Comparison of ENCODE assay signal across 14 mouse cellular contexts in genomic region chr6:30635361-30635862, GRCm38 (mm10). TPM values are rescaled to one million over a fixed set of nuclear protein-coding genes. Genes with fewer than 3 reads are reported as not detected.
DNase-seq lines count a peak whose midpoint lies in the region; ATAC-seq and TF ChIP-seq lines count a peak whose summit lies in the region.
"Had no signal": no experiment of that assay in that cellular context is flagged by ENCODE, and none has a peak within 500 bp of the region (broad histone marks: within the 10 kb centered on the region; RNA-seq: fewer than 3 reads in every experiment).

No protein-coding gene starts in this region.

- peaks cover 17% of the 10 kb centered on the region in 2 experiments for H3K4me1 ChIP-seq in heart, embryonic 14.5 days (ENCODE audit: control insufficient read depth in 2 of 2, insufficient read depth in 2 of 2, low read length in 2 of 2)
- peaks cover 4% of the 10 kb centered on the region for H3K4me1 ChIP-seq in lung, postnatal 0 days (ENCODE audit: insufficient read depth, low read depth, low read length)
- H3K4me1 ChIP-seq in embryonic facial prominence, embryonic 11.5 days (ENCODE audit: control insufficient read depth, insufficient read depth, low read length) = 0 out of 2 replicates have a peak, but pooled peaks cover 2% of the 10 kb centered on the region
- H3K4me1 ChIP-seq in liver, embryonic 16.5 days (ENCODE audit: control insufficient read depth, low read depth, low read length) = peaks cover 5% of the 10 kb centered on the region

- ATAC-seq in heart, embryonic 14.5 days (ENCODE audit: insufficient number of reproducible peaks, insufficient read depth, low FRiP score, low read depth) = no peak
- peak; percentile 13; the same call in 1 of the 2 replicates for ATAC-seq in lung, postnatal 0 days
- no peak for ATAC-seq in embryonic facial prominence, embryonic 11.5 days (replicated peaks; ENCODE audit: insufficient number of reproducible peaks, low FRiP score, low TSS enrichment, low read depth)
- peak; percentile 43; the same call in 1 of the 2 replicates for ATAC-seq in liver, embryonic 16.5 days (ENCODE audit: low read depth)
- ATAC-seq: forebrain, postnatal 0 days; midbrain, embryonic 15.5 days had no signal

- H3K4me3 ChIP-seq in heart, embryonic 14.5 days (ENCODE audit: control insufficient read depth in 1 of 2, insufficient read depth in 1 of 2, low read depth in 1 of 2, low read length in 2 of 2) = no peak overlapping the region
- H3K4me3 ChIP-seq in lung, postnatal 0 days (ENCODE audit: low read depth, low read length) = no peak overlapping the region
- no peak overlapping the region for H3K4me3 ChIP-seq in embryonic facial prominence, embryonic 11.5 days (ENCODE audit: low read depth, low read length)
- H3K4me3 ChIP-seq in liver, embryonic 16.5 days (ENCODE audit: low read depth, low read length) = no peak overlapping the region
- H3K4me3 ChIP-seq: midbrain, embryonic 15.5 days had no signal

- 33% methylated on average over 8 of the region's 8 CpGs for WGBS in heart, embryonic 14.5 days
- WGBS in lung, postnatal 0 days = 20% methylated on average over 8 of the region's 8 CpGs
- 22% methylated on average over 8 of the region's 8 CpGs for WGBS in embryonic facial prominence, embryonic 11.5 days
- 44% methylated on average over 8 of the region's 8 CpGs for WGBS in liver, embryonic 16.5 days (ENCODE audit: insufficient replicate concordance)

- H3K27me3 ChIP-seq in heart, embryonic 14.5 days (ENCODE audit: control insufficient read depth, insufficient read depth, low read length) = no peaks in the 10 kb centered on the region
- H3K27me3 ChIP-seq in lung, postnatal 0 days (replicated peaks; ENCODE audit: insufficient read depth, low read length) = no peaks in the 10 kb centered on the region
- H3K27me3 ChIP-seq in embryonic facial prominence, embryonic 11.5 days (ENCODE audit: control insufficient read depth, insufficient read depth, low read length) = no peaks in the 10 kb centered on the region
- no peaks in the 10 kb centered on the region for H3K27me3 ChIP-seq in liver, embryonic 16.5 days (ENCODE audit: control insufficient read depth, insufficient read depth, low read depth, low read length)
- H3K27me3 ChIP-seq: CH12.LX; midbrain, embryonic 15.5 days had no signal

- TF ChIP-seq CTCF in lung, postnatal 0 days (IDR thresholded peaks at IDR 0.05) = no peak

- H3K27ac ChIP-seq in heart, embryonic 14.5 days (replicated peaks in 1 of 2; ENCODE audit: control insufficient read depth in 1 of 2, insufficient read depth in 1 of 2, low read depth in 2 of 2, low read length in 2 of 2) = peak overlapping the region in 1 of 2 experiments; percentile 30; a peak in 3 of 4 replicates
- H3K27ac ChIP-seq in lung, postnatal 0 days (ENCODE audit: low read length) = peak overlapping the region; percentile 38; the same call in 1 of the 2 replicates
- H3K27ac ChIP-seq in embryonic facial prominence, embryonic 11.5 days (replicated peaks; ENCODE audit: low read depth, low read length) = peak overlapping the region; percentile 43; the same call in 1 of the 2 replicates
- no peak overlapping the region for H3K27ac ChIP-seq in liver, embryonic 16.5 days (ENCODE audit: low read length)
- H3K27ac ChIP-seq: midbrain, embryonic 15.5 days had no signal

- H3K4me2 ChIP-seq in heart, embryonic 14.5 days (ENCODE audit: low read length) = no peak overlapping the region
- H3K4me2 ChIP-seq in lung, postnatal 0 days (replicated peaks; ENCODE audit: low read depth, low read length) = no peak overlapping the region
- H3K4me2 ChIP-seq in embryonic facial prominence, embryonic 11.5 days (ENCODE audit: low read depth, low read length) = no peak overlapping the region
- no peak overlapping the region for H3K4me2 ChIP-seq in liver, embryonic 16.5 days (ENCODE audit: low read depth, low read length)
- H3K4me2 ChIP-seq: midbrain, embryonic 15.5 days had no signal

- no peak for DNase-seq in heart, adult 18-20 months
- no peak for DNase-seq in lung, postnatal 0 days (ENCODE audit: low spot score)
- DNase-seq in lung, postnatal 25 days (ENCODE audit: low spot score) = no peak
- no peak for DNase-seq in embryonic facial prominence, embryonic 11.5 days (ENCODE audit: low spot score)
- no peak for DNase-seq in spleen, adult 18-20 months
- DNase-seq in cerebellum, postnatal 25 days = no peak
- DNase-seq: cerebellum, adult 9-11 months; forebrain, postnatal 0 days had no signal

- H3K9me3 ChIP-seq in heart, embryonic 14.5 days (ENCODE audit: control insufficient read depth, low read length) = no peaks in the 10 kb centered on the region
- H3K9me3 ChIP-seq in lung, postnatal 0 days (ENCODE audit: low read length) = no peaks in the 10 kb centered on the region
- H3K9me3 ChIP-seq in embryonic facial prominence, embryonic 11.5 days (replicated peaks; ENCODE audit: control insufficient read depth, low read length) = no peaks in the 10 kb centered on the region
- H3K9me3 ChIP-seq in liver, embryonic 16.5 days (replicated peaks; ENCODE audit: control insufficient read depth, low read length) = no peaks in the 10 kb centered on the region
- H3K9me3 ChIP-seq: midbrain, embryonic 15.5 days had no signal

- H3K36me3 ChIP-seq in heart, embryonic 14.5 days (ENCODE audit: control insufficient read depth, insufficient read depth, low read length) = no peaks in the 10 kb centered on the region
- no peaks in the 10 kb centered on the region for H3K36me3 ChIP-seq in lung, postnatal 0 days (ENCODE audit: insufficient read depth, low read length)
- no peaks in the 10 kb centered on the region for H3K36me3 ChIP-seq in embryonic facial prominence, embryonic 11.5 days (replicated peaks; ENCODE audit: control insufficient read depth, insufficient read depth, low read depth, low read length)
- no peaks in the 10 kb centered on the region for H3K36me3 ChIP-seq in liver, embryonic 16.5 days (ENCODE audit: control insufficient read depth, insufficient read depth)
- H3K36me3 ChIP-seq: midbrain, embryonic 15.5 days had no signal

- no peak for TF ChIP-seq EP300 in lung, postnatal 0 days (IDR thresholded peaks at IDR 0.05)

- H3K9ac ChIP-seq in heart, embryonic 14.5 days (ENCODE audit: low read length) = 0 out of 2 replicates have a peak overlapping the region, but pooled peaks have one; percentile 27
- H3K9ac ChIP-seq in lung, postnatal 0 days (replicated peaks; ENCODE audit: low read depth) = no peak overlapping the region
- no peak overlapping the region for H3K9ac ChIP-seq in embryonic facial prominence, embryonic 11.5 days (replicated peaks; ENCODE audit: low read length)
- no peak overlapping the region for H3K9ac ChIP-seq in liver, embryonic 16.5 days (ENCODE audit: low read depth, low read length)
- H3K9ac ChIP-seq: forebrain, postnatal 0 days; midbrain, embryonic 15.5 days had no signal

RNA-seq across cellular contexts. Expression of gene Cpa1, which starts 3.6 kb away (rescaled TPM):
- 4.5 TPM in 2 replicates for polyA plus RNA-seq in heart, embryonic 14.5 days (2014; fragmentation: Nextera tagmentation; extraction: Ambion mirVana)
- total RNA-seq in heart, adult 18-20 months (2021) = not detected
- polyA plus RNA-seq in lung, postnatal 0 days (2015; fragmentation: Nextera tagmentation; extraction: Ambion mirVana) = 8.8 and 11.2 TPM in 2 replicates
- 0.17 and 0.21 TPM in 2 replicates for polyA plus RNA-seq in embryonic facial prominence, embryonic 11.5 days (2014; fragmentation: Nextera tagmentation; extraction: Ambion mirVana)
- polyA plus RNA-seq in liver, embryonic 16.5 days (2015; fragmentation: Nextera tagmentation; extraction: Ambion mirVana) = 2.1 and 10.4 TPM in 2 replicates
- total RNA-seq: CH12.LX; forebrain, postnatal 0 days; left cerebral cortex, postnatal 25 days had no signal

RNA-seq across cellular contexts. Expression of gene Cpa5, which starts 24.6 kb away (rescaled TPM):
- polyA plus RNA-seq in heart, embryonic 14.5 days (2014; fragmentation: Nextera tagmentation; extraction: Ambion mirVana) = 0.74 TPM in 2 replicates
- total RNA-seq in heart, adult 18-20 months (2021) = not detected
- polyA plus RNA-seq in lung, postnatal 0 days (2015; fragmentation: Nextera tagmentation; extraction: Ambion mirVana) = not detected in 2 replicates
- 0.22 and 0.27 TPM in 2 replicates for polyA plus RNA-seq in embryonic facial prominence, embryonic 11.5 days (2014; fragmentation: Nextera tagmentation; extraction: Ambion mirVana)
- polyA plus RNA-seq in liver, embryonic 16.5 days (2015; fragmentation: Nextera tagmentation; extraction: Ambion mirVana) = not detected in 2 replicates
- total RNA-seq: CH12.LX; forebrain, postnatal 0 days; left cerebral cortex, postnatal 25 days had no signal
- polyA plus RNA-seq: forebrain, postnatal 0 days; large intestine, adult 2 months; midbrain, embryonic 15.5 days had no signal

RNA-seq across cellular contexts. Expression of gene Cep41, which starts 58.1 kb away (rescaled TPM):
- 9.6 and 11.3 TPM in 2 replicates for polyA plus RNA-seq in heart, embryonic 14.5 days (2014; fragmentation: Nextera tagmentation; extraction: Ambion mirVana)
- 1 to 10 TPM; 1.3 to 1.5 TPM for total RNA-seq in heart, adult 18-20 months (2021)
- 6.1 and 6.3 TPM in 2 replicates for polyA plus RNA-seq in lung, postnatal 0 days (2015; fragmentation: Nextera tagmentation; extraction: Ambion mirVana)
- polyA plus RNA-seq in embryonic facial prominence, embryonic 11.5 days (2014; fragmentation: Nextera tagmentation; extraction: Ambion mirVana) = 23.7 and 28.1 TPM in 2 replicates
- polyA plus RNA-seq in liver, embryonic 16.5 days (2015; fragmentation: Nextera tagmentation; extraction: Ambion mirVana) = 3.2 and 3.9 TPM in 2 replicates

Comparison
In these comparisons a context has a peak if more than half of its experiments do, and no peak if none do; other contexts are left out.
1. ATAC-seq: peak in lung, postnatal 0 days (single experiment) and liver, embryonic 16.5 days (single experiment); none in heart, embryonic 14.5 days (single experiment) and embryonic facial prominence, embryonic 11.5 days (single experiment).